Mouse (Mus musculus) adrenal gland, adult 8-10 months (tissue): ENCODE measurements around the gene Muc4. TPM values are rescaled to one million over a fixed set of nuclear protein-coding genes. Genes with fewer than 3 reads are reported as not detected.

ENCODE experiments used
- DNase-seq: peaks from one replicate; pipeline ENCODE4 v3.0.0; 2022
- total RNA-seq, 4 experiments: library from RNA; stranded (reverse); gene quantifications; 2 replicates each; pipeline ENCODE4 v1.2.4; 2022

Muc4 gene
- total RNA-seq, 4 experiments from 2014 or later: not detected

DNA sequence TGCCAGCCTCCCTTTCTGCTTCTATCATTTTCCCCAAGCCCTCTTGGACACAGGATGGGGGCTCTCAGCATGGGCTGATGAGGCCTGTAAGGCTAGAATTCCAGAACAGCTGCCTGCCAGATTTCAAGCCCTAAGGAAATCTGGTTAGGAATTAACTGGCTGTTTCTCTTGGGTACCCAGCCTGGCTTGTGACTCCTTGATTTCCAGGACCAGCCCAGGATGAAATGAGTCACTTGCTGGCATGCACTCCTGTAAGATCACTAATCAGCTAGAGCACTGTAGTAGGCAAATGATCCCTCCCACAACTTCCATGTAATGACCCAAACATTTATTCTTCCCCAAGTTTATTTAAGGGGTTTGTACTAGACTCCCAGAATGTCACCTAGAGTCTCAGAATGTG is 7.4 kb upstream of the Muc4 start:
- DNase-seq: no peak

DNA sequence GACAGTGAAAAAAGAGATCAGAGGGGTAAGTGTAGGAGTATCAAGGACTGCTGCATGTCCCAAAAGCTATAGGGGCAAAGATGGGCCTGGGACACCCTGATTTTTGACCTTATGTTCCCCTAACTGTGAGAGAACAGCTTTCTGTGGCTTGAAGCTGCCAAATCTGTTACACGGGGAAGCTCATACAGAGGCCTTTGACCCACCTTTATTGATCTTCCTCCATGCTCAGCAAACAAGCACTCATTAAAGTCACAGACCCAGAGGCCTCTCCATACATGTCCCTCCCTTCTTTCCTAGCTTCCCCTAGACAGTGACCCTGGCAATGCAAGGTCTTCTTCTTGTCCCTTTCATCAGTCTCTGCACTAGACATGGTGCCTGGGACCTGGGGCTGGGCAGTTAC is 7.0 kb upstream of the Muc4 start:
- DNase-seq: no peak

DNA sequence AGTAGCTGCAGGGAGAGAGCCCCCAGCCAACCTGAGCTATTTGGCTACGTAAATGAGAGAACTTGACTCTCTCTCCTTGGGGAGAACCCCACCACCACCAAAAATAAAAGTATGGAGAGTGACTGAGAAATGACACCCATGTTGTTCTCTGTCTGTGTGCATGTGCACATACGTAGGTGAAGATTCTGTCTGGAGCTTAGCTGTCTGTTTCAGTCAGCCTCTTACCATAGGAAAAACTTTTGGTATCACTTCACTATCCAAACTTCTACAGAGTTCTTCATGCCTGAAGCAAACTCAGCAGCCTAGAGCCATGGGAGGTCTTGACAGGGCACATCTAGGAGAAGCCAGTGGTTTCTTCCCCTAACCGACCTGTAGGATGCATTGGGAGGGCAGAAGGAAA is 2.5 kb upstream of the Muc4 start:
- DNase-seq: no peak

DNA sequence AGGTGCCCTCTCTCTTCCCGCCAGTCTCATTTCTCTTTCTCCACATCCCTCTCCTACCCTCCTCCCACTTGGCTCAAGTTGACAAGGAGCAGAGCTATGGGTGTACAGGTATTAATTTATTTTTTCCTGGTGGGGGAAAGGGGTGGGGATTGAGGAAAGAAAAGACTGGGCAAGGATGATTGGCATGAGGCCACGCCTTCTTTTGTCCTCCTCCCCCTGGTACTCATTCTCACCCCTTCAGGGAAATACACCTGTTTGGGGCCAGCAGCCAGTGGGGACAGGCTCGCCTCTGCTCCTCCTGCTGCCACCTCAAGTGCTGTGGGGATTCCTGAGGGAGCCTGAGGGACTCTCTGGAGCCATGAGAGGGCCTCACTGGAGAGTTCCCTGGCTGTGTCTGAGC is 336 bp downstream of the Muc4 start:
- DNase-seq: no peak

DNA sequence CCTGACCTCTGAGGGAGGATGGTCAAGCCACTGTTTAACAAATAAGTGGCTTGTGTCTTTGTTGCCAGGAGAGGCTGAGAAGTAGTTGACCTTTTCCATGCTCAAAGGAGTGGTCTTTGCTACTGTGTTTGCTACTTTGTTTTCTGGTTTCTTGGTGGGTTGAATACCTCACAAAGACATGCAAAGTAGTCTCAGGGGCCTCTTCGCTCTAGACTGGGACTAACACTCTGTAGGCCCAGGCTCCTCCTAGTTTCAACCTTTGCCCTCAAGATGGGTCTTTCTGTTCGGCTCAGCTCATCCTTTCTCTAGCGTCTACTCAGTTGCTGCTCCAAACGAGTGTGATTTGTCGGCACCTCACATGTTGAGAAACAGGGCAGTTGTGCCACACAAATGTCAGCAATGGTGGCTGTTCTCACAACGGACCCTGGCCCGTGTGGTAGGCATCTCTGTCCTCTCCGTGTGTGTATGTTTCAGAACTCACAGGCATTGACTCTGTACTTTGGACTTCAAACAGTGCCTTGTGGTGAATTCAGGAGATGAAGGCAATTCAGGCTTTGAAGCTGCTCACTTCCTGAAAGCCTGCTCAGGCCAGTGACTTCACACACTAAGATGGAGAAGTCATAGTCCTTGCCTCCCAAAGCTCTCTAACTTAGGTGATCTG is 4.4 kb downstream of the Muc4 start:
- DNase-seq: no peak

DNA sequence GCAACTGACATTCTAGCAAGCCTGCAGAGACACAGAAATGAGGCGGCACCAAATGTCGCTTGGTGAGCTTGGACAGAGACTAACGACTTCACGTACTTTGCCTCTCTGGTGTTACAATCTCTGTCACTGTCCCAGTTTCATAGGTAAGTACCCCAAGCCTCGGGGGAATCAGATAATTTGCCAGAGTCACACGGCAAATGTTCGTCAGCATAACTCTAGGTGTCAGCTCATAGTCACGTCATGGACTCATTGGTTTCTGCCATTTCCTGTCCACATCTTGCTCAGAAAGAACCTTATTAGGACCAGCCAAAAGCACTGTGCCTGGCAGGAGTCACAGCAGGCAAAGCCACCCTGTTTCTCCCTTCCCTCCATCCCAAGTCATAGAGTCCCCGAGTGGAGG is 5.7 kb downstream of the Muc4 start:
- no peak for DNase-seq

DNA sequence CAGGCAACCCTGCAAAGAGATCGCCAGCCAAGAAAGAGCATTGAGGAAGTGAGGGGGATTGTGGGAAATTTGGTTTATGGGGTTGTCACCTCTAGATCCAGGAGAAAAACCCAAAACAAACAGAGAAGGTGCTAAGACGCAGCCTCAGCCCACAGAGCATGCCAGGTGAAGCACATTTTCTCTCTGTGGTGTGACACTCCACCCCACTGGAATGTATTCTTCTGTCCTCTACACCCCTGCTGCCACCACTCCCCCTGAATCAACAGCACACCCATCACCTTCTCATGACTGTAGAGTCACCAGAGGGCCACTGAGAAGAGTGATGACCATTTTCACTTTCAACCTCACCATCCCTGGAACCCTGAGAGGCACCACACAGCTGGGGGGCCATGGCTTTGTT is 7.0 kb downstream of the Muc4 start:
- no peak for DNase-seq

DNA sequence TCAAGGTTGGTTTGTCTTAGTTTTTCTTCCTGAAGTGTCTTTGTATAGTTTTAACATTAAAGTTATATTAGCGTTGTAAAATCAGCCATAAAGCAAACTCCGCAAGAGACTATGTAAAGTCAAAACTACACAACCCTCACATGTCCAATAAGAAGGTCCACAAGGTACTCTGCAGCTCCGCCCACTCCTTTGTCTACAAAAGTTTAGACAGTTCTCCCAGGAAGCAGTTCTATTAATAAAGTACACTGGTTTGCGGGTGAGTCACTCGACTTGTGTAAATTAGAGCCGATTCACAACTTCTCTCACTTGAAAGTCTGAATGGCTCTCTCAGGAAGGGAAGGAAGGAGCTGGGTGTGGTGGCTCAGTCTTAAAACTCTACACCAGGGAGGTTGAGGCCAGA is 10.2 kb downstream of the Muc4 start:
- DNase-seq: no peak

DNA sequence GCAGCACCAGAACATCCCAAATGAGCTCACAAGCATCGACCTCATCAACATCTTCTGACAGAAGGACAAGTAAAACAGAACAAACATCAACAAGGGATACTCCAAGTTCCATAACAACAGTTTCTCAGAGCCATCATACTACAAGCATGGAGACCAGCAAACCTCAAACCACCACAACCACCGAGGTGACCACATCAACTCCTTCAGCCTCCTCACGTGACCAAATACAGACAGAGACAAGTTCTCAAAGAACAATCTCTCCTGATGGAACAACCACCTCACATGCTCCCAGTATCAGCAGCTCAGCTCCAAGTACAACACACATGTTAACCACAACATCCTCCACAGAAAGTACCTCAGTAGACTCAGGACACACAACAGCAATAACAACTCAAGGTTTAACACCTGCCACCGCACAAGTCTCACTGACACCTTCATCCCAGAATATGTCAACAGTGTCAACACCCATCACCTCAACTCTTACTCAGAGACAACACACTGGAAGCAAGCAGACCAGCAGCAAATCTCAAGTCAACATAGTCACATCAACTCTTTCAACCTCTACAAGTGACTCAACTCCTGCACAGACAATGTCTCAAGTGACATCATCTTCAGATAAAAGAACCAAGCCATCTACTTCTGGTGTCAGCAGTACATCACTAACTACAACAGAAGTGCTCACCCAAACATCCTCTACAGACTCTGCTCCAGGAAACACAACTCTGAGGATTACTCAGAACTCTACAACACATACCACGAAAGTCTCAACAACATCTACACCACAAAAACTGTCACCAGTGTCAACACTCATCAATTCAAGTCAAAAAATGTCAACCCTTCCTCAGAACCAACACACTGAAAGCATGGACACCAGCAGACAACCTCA is 14.8 kb downstream of the Muc4 start:
- no peak for DNase-seq

DNA sequence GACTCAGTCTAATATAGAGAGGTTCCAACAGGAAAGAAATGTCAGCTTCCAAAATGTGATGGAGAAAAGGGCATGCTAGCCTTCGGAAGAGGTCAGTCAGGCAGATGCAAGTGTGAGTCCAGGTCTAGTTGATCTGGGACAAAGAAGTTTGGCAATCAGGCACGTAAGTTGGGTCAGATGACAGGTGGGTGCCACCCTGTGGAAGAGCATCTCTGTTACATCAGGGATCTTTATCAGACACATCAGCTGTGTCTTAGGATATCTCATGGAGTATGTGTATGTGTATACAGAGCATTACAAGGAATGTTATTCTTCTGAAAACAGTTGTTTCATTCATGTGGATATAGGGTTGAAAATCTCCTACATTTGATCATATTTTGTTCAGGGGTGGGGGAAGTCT is 28.9 kb downstream of the Muc4 start:
- no peak for DNase-seq

DNA sequence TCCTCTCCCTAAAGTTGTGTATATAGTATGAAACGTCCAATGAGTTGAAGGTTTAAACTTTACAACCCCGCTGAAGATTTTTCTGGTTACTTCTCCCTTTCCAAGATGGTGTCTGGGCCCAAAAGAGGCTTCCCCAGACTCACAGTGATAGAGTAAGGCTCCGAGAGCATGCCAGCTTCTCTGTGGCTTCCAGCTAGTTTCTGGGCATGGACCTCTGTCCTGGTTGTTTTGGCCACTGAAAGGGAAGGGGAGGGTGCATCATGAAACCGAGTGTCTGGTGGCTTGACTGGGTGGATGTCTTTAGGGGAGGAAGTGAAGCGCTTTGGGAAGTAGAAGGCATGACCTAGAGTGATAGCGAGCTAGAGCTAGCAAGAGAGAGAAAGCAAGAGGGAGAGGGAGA is 29.3 kb downstream of the Muc4 start:
- DNase-seq: no peak

DNA sequence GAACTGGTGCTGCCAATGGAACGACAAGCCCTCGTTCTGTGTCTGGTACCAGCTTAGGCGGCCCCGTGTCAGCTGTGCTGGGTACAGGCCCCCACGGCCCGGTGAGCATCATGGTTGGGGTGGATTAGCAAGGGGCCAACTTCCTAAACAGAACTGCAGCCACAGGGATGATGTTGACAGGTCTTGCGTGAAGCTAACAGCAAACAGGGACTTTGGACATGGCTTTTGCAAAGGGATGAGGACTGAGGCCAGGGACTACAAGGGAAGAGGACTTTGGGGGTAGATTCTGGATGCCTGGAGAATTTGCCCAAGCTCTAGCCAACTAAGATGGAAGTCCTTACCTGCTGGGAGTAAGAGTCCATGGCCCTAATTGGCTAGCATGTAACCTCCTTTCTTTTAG is 31.2 kb downstream of the Muc4 start:
- DNase-seq: no peak

DNA sequence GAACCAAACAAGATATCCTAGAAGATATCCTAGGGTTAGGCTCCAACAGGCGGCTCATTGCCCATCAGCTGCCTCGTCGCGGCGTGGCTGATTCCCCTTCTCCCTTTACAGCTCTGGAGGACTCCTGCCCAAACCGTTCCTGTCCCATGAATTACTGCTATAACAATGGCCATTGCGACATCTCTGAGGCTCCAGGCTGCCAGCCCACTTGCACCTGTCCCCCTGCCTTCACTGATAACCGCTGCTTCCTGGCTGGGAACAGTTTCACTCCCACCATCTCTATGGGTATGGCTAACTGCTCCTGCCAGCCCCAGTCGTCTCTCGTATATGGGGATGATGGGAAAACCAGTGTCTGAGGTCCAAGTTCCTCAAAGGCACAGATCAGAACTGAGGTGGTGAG is 41.0 kb downstream of the Muc4 start:
- no peak for DNase-seq

DNA sequence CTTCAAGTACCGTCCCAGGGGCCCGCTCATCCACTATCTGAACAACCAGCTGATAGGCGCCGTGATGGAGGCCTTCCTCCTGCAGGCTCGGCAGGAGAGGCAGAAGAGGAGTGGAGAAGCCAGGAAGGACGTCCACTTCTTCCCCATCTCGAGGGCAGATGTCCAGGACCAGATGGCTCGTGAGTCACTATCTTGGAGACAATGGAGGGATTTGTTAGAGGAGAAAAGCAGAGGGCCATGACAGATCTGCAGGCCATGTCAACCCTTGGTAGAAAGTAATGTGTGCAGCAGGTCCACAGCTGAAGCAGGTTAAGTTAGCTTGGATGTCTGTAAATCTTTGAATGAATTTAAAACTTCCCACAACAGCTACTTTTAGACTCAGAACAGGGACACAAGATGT is 43.3 kb downstream of the Muc4 start:
- DNase-seq: no peak

DNA sequence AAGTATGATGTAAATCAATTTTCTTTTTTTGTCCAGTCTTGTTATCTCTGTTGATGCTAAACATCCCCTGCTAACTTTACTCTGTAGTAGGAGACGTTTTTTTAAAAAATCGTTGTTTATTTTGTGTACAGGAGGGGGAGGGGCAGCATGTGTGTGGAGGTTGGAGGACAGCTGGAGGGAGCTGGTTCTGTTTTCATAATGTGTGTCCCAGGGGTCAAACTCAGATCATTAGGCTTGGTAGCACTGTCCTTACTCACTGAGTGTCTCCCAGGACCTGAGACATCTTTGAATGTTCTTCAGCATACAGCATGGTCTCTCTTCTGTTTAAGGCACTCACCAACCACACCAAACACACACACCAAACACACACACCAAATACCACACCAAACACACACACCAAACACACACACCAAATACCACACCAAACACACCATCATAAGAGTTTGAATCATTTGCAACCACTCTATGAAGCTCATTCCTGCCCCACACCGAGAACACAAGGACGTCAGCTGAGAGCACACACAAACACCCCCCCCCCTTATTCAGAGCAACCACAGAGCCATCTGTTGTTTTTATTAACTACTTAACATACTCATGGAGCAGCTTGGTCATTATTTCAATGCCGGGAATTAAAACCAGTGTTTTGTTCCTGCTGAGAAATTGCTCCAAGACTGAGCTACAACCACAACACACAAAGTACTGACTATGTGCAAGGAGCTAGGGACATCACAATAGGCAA is 47.8 kb downstream of the Muc4 start:
- DNase-seq: no peak

DNA sequence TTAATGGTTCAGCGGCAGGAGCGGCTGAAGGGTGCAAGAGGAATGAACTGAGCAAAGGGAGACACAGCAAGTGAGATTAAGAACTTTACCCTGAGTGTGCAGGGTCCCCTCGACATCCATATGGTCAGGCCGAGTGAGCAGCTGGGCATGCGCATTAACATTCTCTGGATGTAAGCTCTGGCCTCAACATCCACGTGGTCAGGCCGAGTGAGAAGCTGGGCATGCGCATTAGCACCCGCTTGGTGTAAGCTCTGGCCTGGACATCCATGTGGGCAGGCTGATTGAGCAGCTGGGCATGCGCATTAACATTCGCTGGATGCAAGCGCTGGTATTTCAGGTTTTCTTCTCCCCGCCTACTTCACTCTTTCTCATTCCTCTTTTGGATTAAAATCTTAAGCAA is 49.2 kb downstream of the Muc4 start:
- no peak for DNase-seq

DNA sequence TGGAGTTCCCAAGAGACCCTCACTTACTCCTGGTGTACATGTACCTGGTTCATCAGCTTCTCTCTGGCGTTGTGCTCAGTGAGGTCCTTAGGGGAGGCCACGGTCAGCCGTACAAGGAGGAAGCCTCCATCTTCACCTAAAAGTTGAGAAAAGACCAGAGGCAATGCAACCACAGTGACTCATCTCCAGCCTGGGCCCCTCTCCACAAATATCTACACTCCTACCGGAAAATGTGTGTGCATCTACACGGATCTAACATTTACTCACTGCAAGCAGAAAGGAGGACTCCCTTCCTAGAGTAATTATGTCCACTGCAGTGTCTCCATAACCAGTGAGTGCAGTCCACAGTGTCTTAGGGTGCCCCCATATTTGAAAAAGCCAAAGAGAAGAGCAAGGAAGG is 54.4 kb downstream of the Muc4 start:
- no peak for DNase-seq

DNA sequence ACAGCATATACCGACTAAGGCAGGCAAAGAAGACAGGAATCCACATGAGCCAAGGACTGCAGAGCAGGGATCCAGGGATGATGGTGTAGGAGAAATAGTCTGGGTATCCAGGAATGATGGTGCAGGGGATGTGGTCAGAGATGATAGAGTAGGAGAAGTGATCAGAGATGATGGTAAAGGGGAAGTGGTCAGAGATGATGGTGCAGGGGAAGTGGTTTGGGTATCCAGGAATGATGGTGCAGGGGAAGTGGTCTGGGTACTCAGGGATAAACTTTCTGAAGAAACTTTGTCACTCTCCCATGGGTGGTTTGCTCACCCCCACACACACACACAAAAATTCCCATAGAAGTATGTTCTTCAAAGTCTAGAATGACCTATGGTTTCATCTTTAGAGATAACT is 59.5 kb downstream of the Muc4 start:
- no peak for DNase-seq

DNA sequence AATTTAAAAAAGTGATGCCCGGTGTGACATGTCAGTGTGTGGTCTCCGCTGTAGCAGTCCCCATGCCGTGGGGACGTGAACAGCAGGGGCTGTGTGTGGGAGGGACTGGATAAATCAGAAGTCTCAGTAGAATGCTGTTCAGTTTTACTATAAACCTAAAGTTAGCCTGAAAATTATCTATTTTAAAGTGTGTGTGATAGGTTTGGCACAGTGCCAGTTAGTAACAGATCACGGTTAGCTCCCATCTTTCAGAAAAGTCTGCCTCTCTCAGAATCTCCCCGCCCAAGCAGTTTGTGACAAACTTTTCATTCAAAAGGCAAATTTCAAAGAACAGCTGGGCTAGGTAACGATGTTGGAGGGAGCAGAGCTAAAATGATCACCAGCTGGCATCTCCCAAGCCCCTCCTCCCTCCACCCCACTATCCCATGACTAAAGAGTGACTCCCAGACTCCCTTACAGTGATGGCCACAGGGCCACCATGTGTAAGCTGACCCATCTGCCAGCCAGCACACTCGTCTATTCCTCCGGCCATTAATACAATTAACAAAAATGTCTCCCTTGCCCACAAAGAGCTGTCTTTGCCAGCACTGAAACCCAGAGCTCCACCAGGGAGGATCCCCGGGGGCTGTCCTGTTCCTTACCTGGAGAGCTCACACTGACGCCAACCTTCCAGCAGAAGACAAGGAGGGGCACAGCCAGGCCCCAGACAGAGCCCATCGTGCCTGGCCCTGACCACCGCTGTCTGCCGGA is 61.2 kb downstream of the Muc4 start:
- no peak for DNase-seq

DNA sequence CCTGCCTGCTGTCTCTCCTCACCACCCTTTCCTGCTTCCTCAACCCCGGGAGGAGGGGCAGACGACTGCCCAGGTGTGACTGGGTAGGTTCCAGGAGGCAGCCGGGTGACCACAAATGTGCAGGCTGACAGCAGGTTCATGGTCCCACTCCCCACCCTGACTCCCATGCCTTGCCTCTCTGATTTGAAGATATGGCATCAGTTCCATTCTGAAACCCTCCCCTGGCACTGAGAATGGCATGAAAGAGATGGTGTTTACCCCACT is 61.7 kb downstream of the Muc4 start, which contains the start of gene Muc20:
TSS of gene Muc20 (minus strand) at position 10 of the 264 bp plus-strand sequence.
- no peak for DNase-seq

DNA sequence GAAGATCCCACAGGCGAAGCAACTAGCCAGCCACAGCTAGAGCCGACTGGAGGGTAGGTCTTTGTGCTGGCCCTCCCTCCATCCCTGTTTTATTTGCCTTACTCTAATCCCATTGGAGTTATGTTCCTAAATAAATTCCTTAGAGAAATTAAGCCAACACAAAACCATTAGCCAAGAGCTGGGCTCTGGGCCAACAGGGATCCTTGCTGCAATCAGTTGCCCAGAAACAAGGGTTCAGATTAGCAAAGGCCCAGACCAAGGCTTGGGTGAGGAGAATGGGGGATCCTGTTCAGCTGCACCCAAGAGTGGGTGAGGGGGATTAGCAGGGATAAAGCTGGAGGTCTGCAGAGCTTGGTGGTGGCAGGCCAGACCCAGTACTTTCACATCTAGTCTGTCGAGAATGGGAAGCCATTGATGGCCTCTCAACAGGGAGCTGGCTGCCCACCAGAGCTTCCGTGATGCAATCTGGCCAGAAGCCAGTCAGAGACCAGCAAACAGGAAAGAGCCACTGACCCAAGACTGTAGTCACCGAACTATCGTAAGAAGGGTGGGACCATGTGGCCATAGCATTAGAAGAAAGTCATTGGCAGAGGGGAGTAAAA is 67.7 kb downstream of the Muc4 start:
- peak; percentile 54 for DNase-seq

DNA sequence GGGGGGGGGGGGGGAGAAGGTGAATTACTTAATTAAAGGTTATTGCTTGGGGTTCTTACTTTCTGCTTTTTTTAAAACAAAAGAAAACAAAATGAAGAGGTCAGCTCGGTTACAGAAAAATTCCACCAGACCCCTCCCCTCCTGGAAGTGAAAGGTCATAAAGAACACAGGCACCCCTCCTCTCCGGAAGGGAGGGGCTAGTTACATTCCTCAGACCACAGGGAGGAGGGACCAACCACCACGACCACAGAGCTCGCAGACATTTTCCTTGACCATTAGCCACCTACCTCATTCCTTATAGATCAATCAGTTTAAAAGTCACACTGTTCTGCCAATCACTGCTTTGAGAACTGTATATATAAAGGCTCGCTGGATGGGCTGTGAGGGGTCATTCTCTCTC is 68.2 kb downstream of the Muc4 start:
- DNase-seq: no peak

DNA sequence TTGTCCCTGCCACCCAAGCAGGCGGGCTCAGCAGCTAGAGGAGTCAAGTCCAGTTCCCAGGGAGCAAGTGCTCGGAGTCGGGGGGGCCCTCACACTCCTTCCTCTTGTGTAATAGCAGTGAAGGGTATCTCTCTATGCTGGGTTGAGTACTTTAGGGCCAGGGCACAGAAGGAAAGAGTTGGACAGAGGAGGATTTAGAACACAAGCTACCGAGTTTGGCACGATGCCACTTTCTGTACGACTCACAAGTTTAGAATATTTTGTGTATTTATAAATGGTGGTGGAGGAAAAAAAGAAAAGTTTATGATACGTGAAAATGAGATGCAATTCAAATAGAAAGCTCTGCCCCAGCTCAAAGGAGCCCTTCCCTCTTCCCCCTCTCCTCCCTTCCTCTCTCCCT is 69.5 kb downstream of the Muc4 start:
- no peak for DNase-seq
